Mouse (Mus musculus): ENCODE measurements around the gene Sds. TPM values are rescaled to one million over a fixed set of nuclear protein-coding genes. Genes with fewer than 3 reads are reported as not detected.
A peak's percentile ranks its signal among the peaks of the same experiment; 100 is the strongest.

Gene Sds
- total and polyA plus RNA-seq, 2 experiments from 2014 or later = 0.20 TPM; not detected in 1

- H3K9me3 ChIP-seq (ENCODE audit: low read length) = no peaks in the 10 kb centered on the region
- H3K27ac ChIP-seq = peak overlapping the region; percentile 72
- H3K36me3 ChIP-seq (ENCODE audit: insufficient read depth, low read length) = no peaks in the 10 kb centered on the region
- peak overlapping the region; percentile 61 for H3K4me2 ChIP-seq (ENCODE audit: low read depth, low read length)
- DNase-seq (ENCODE audit: low spot score) = no peak
- H3K27me3 ChIP-seq (ENCODE audit: insufficient read depth, low read length) = peaks cover 66% of the 10 kb centered on the region
- 2% methylated on average over 30 of the region's 30 CpGs for WGBS
- ATAC-seq = 0 out of 2 replicates have a peak, but pooled peaks have one; percentile 6
- peak overlapping the region; percentile 46 for H3K4me3 ChIP-seq (ENCODE audit: low read length)
- peak overlapping the region; percentile 61 for H3K9ac ChIP-seq (replicated peaks; ENCODE audit: low read length)
- no peaks in the 10 kb centered on the region for H3K4me1 ChIP-seq (ENCODE audit: insufficient read depth, low read length)
- TF ChIP-seq CTCF (IDR thresholded peaks at IDR 0.05; ENCODE audit: low read depth) = no peak
Measured at GRCm38 (mm10) chr5:120431001-120431583, 45.2 kb upstream of the Sds start.

DNA sequence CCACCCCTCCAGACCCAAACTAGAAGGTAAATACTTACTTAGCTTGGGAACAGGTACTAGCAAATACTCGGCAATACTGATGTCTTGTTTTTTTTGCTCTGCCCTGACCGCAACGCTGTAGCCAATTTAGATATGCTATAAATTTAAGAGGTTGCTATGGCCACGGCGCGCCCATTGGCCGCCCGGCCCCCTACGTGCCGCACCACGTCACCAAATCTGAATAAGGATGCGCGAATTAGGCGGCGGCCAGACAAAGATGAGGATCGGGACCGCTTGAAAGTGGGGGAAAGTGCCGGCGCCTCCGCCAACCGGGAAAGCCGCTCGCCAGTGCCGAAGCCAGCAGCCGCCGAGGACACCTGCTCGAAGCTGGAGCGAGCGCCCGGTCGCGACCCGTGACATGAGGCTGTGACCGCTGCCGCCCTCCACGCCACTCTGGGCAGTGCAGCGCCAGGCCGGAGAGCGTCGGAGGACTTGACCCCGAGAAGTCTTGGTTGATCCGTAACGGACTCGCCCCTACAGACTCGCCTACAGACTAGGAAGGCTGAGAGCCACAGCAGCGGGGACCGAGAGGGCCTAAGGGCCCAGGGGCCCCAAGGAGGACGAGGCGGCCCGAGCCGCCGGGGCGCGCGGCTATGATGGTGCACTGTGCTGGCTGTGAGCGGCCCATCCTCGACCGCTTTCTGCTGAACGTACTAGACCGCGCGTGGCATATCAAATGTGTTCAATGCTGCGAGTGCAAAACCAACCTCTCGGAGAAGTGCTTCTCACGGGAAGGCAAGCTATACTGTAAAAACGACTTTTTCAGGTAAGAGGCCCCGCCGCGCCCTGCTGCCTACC lies 44.5 kb upstream of the Sds start, which contains the start of gene Lhx5:
TSS of gene Lhx5 (plus strand) at position 51 of the 837 bp plus-strand sequence.
- peak within 1 kb of the TSS; percentile 61 for H3K4me2 ChIP-seq (ENCODE audit: low read depth, low read length)
- peaks cover 61% of the 10 kb centered on the region for H3K27me3 ChIP-seq (ENCODE audit: insufficient read depth, low read length)
- no peaks in the 10 kb centered on the region for H3K36me3 ChIP-seq (ENCODE audit: insufficient read depth, low read length)
- H3K27ac ChIP-seq = peak within 1 kb of the TSS; percentile 72
- no peak for TF ChIP-seq CTCF (IDR thresholded peaks at IDR 0.05; ENCODE audit: low read depth)
- H3K4me1 ChIP-seq (ENCODE audit: insufficient read depth, low read length) = no peaks in the 10 kb centered on the region
- peak within 1 kb of the TSS; percentile 61 for H3K9ac ChIP-seq (replicated peaks; ENCODE audit: low read length)
- H3K4me3 ChIP-seq (ENCODE audit: low read length) = peak within 1 kb of the TSS; percentile 46
- no peaks in the 10 kb centered on the region for H3K9me3 ChIP-seq (ENCODE audit: low read length)
- DNase-seq (ENCODE audit: low spot score) (peak; percentile 87), ATAC-seq (peak; percentile 62)
- WGBS = under 1% methylated on average over 69 of the region's 69 CpGs

GRCm38 (mm10) chr5:120432486-120433015 lies 43.8 kb upstream of the Sds start:
- Histone ChIP-seq H3K4me2 (ENCODE audit: low read depth, low read length) (peak overlapping the region; percentile 61), H3K27me3 (ENCODE audit: insufficient read depth, low read length) (peaks cover 54% of the 10 kb centered on the region), H3K27ac (peak overlapping the region; percentile 72), H3K4me1 (ENCODE audit: insufficient read depth, low read length) (no peaks in the 10 kb centered on the region), H3K4me3 (ENCODE audit: low read length) (peak overlapping the region; percentile 46), H3K36me3 (ENCODE audit: insufficient read depth, low read length) (no peaks in the 10 kb centered on the region), H3K9me3 (ENCODE audit: low read length) (no peaks in the 10 kb centered on the region), H3K9ac (replicated peaks; ENCODE audit: low read length) (peak overlapping the region; percentile 61)
- no peak for TF ChIP-seq CTCF (IDR thresholded peaks at IDR 0.05; ENCODE audit: low read depth)
- 3% methylated on average over 9 of the region's 9 CpGs for WGBS
- ATAC-seq (no peak), DNase-seq (ENCODE audit: low spot score) (no peak)

DNA sequence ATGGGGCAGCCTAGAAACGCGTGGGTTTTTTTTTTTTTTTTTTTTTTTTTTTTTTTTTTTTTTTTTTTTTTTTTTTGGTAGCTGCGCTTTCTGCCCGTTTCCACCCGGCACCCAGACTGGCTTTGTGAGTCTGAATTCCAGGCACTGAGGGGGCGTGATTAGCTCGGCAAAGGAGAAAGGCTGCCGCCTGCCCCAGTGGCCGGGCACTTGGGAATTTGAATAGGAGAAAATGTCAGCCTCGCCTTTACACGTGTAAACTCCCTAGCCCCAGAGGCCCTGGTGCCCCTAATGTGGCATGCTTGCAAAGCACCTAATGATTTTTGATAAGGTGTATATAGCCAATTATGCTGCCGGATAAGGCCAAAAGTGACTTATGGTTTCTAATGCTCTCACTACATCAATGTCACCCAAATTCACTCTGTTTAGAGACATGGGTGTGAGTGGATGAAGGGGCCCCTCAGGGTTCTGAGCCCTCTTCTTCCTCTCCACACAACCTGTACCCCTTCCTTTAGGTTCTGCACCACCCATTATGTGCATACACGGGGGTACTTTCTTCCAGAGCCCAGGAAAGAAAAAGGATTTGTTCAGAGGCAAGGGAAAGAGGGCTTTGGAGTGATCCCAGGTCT lies 43.1 kb upstream of the Sds start:
- Histone ChIP-seq H3K36me3 (ENCODE audit: insufficient read depth, low read length) (no peaks in the 10 kb centered on the region), H3K9ac (replicated peaks; ENCODE audit: low read length) (peak overlapping the region; percentile 61), H3K9me3 (ENCODE audit: low read length) (no peaks in the 10 kb centered on the region), H3K4me2 (ENCODE audit: low read depth, low read length) (peak overlapping the region; percentile 61), H3K27ac (peak overlapping the region; percentile 56; the same call in 1 of the 2 replicates), H3K4me3 (ENCODE audit: low read length) (peak overlapping the region; percentile 46), H3K4me1 (ENCODE audit: insufficient read depth, low read length) (no peaks in the 10 kb centered on the region), H3K27me3 (ENCODE audit: insufficient read depth, low read length) (peaks cover 53% of the 10 kb centered on the region)
- DNase-seq (ENCODE audit: low spot score) = no peak
- under 1% methylated on average over 13 of the region's 13 CpGs for WGBS
- ATAC-seq = no peak
- TF ChIP-seq CTCF (IDR thresholded peaks at IDR 0.05; ENCODE audit: low read depth) = no peak

GRCm38 (mm10) chr5:120434231-120434735 lies 42.0 kb upstream of the Sds start:
- Histone ChIP-seq H3K9me3 (ENCODE audit: low read length) (no peaks in the 10 kb centered on the region), H3K4me3 (ENCODE audit: low read length) (peak overlapping the region; percentile 46), H3K27ac (peak overlapping the region; percentile 51), H3K4me1 (ENCODE audit: insufficient read depth, low read length) (no peaks in the 10 kb centered on the region), H3K27me3 (ENCODE audit: insufficient read depth, low read length) (peaks cover 58% of the 10 kb centered on the region), H3K36me3 (ENCODE audit: insufficient read depth, low read length) (no peaks in the 10 kb centered on the region), H3K9ac (replicated peaks; ENCODE audit: low read length) (peak overlapping the region; percentile 61), H3K4me2 (ENCODE audit: low read depth, low read length) (peak overlapping the region; percentile 61)
- ATAC-seq (no peak), DNase-seq (ENCODE audit: low spot score) (no peak)
- 4% methylated on average over 21 of the region's 21 CpGs for WGBS
- no peak for TF ChIP-seq CTCF (IDR thresholded peaks at IDR 0.05; ENCODE audit: low read depth)

- Histone ChIP-seq H3K4me1 (ENCODE audit: insufficient read depth, low read length) (peaks cover 4% of the 10 kb centered on the region; the same call in 1 of the 2 replicates), H3K4me2 (ENCODE audit: low read depth, low read length) (peak overlapping the region; percentile 61), H3K9me3 (ENCODE audit: low read length) (no peaks in the 10 kb centered on the region), H3K27me3 (ENCODE audit: insufficient read depth, low read length) (peaks cover 58% of the 10 kb centered on the region), H3K27ac (peak overlapping the region; percentile 77), H3K36me3 (ENCODE audit: insufficient read depth, low read length) (no peaks in the 10 kb centered on the region), H3K4me3 (ENCODE audit: low read length) (peak overlapping the region; percentile 46), H3K9ac (replicated peaks; ENCODE audit: low read length) (peak overlapping the region; percentile 61)
- ATAC-seq = no peak
- no peak for TF ChIP-seq CTCF (IDR thresholded peaks at IDR 0.05; ENCODE audit: low read depth)
- WGBS = 1% methylated on average over 43 of the region's 44 CpGs
- no peak for DNase-seq (ENCODE audit: low spot score)
Measured at GRCm38 (mm10) chr5:120435006-120435681, 41.2 kb upstream of the Sds start.
